Mouse (Mus musculus) thymus, postnatal 36 days (tissue): ENCODE measurements around the gene Tmem86b.
"Not testable (repeated sequence)": the region's sequence is repeated elsewhere in the genome, so short reads cannot be mapped to it uniquely, and the experiment has no call there.

Experiments
- DNase-seq, 2 experiments: peaks; one replicate each; pipeline ENCODE4 v3.0.0; 2022; ENCODE audit warnings: mixed read lengths in 2 of 2

The Tmem86b gene

DNA sequence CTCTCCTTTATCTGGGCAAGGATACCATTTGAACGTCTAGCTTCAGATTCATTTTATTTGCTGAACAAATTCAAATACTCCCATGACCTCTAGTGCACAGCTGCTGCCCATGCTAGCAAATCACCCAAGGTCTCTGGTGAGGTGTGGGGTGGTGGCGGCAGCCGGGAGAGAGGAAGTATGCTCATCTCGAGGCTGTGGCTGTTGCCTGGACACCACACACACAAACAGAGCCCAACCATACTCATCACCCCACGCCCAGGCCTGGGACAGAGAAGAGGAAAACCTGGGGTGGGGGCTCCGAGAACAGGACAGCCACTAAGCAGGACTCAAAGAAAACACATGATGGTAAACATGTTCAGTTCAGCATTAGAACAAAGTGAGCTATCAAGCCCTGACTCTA, 16.1 kb upstream of the Tmem86b start:
- no peak for DNase-seq

DNA sequence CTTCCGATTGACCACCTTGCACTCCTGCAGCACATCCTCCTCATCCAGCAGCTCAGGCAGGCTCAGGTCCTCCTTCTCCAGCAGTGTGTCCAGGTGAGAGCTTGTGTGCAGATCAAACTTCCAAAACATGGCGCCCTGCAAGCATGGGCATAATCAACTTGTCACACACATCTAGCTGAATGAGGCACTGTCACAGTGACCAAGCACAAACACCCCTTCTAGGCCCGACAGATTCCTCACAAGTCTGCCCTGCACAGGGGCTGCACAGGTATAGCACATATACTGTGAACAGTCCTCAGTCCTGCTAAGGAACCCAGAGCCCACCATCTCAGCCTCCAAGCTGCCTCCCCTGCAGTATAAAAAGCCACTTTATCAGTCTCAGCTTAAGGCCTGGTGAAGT, 15.6 kb upstream of the Tmem86b start:
- no peak for DNase-seq

DNA sequence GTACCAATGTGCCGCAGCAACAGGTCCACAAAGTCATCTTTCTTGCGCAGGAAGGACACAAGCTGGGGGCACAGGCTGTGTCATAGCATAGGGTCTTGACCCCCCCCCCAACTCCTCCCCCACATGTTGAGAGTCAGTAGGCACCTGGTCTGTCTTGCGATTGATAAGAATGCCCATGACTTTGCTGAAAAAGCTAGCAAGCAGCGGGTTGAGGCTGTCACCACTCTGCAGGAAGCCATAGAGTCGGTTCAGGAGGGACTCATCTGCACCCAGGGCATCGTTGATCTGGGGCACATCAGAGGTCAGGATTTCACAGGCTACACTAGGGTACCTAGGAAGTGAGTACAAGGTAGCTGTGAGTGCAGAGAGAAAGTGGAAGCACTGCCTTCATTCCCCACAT, 12.0 kb upstream of the Tmem86b start:
- no peak for DNase-seq

DNA sequence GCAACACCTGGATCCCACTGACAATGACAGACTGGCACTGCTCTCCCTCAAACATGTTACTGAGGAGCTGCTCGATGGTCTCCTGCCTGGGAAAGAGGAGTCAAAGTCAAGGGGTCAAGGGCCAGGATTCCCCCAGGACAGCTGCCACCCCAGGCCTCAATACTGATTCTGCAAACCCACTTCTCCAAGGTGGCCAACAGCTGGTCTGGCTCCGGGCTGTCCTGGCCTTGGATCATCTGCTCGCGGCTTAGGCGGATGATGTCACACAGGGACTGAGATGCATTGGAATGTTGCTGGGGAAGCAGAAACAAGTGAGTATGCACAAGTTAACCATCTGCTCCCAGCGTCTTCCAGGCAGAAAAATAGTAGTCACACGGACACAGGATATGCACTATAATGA, 10.7 kb upstream of the Tmem86b start:
- DNase-seq = no peak

DNA sequence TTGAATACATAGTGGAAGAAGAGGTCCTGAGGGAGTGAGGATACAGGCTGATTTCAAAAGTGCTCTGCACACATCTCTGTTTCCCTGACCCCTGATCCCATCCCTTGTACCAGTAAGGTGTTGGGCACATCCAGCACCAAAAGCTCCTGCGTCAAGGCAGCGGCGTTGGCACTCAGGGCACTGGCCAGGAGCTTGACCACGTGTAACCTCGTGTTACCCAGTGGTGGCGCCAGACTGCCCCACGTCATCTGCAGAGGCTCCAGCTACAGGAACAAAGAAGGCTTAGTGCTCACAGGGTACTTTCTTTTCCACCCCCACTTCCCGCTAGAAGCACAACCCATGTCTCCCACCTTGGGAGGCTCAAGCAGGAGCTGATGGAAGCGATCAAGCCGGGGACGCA, 9.9 kb upstream of the Tmem86b start:
- no peak for DNase-seq

DNA sequence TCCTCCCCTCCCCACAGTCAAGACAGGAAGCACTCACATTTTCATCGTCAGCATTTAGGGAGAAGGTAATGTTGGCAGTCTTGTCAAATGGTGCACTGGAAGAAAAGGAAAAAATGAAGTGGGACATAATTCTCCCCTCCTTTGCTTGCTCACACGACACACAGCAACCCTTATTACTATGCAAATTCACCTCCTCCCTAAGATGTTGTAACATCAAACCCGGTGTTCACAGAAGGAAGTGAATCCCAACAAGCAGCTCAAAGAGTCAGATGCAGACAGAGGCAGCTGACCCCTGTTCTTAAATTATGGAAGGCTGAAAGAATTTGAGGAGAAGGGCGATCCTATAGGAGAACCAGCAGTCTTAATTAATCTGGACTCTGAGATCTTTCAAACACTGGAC, 5.0 kb upstream of the Tmem86b start:
- DNase-seq = no peak

DNA sequence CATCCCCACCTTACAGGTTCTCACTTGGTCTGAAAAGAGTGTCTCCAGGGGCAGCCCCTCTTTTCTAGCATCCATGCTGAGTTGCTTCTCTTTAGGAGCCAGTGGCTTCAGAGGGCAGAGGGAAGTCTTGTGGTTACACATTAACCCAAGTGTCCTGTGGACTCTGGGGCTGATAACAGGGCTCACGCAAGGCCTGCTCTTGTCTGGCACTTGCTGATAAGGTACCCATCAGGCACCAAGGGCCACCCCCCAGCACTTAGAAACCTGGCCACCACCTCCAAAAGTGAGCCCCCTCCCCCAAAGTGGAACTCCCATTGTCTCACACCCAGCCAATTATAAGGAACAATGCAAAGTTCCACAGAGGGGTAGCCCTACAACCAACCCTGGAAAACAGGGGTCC, 1.0 kb downstream of the Tmem86b start:
- no peak for DNase-seq

DNA sequence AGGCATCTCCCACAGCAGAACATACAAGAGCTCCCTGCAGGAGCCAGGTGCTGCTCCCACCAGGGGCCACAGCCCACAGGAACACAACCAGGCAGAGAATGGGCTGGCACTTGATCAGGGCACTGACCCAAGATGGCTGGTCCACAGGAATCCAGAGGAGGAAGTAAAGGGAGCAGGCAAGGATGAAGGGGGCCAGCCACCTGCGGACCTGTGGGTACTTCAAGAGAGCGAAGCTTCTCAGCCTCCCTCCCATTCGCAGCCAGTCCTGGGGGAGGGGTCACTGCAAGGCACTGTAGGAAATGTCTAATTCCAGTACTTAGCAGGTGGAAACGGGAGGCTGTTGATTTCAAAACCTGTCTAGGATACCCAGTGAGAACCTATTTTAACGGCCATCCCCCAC, 1.6 kb downstream of the Tmem86b start:
- DNase-seq = no peak

DNA sequence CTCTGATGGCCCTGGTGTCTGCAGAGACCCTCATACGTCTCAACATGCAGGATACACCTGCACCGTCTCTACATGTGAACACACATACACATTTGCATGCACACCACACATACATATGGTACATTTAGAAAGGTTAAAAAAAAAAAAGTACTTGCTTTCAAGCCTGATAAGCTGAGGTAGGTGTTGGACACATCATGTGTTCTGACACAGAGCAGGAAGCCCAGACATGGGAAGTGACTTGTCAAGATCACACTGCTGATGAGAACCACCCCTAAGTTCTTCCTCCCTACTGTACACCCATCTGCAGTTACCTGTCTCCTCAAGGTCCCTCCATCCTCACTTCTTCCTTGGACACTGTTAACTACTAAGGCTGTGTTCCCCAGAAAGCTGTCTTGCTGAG, 5.3 kb downstream of the Tmem86b start:
- no peak for DNase-seq

DNA sequence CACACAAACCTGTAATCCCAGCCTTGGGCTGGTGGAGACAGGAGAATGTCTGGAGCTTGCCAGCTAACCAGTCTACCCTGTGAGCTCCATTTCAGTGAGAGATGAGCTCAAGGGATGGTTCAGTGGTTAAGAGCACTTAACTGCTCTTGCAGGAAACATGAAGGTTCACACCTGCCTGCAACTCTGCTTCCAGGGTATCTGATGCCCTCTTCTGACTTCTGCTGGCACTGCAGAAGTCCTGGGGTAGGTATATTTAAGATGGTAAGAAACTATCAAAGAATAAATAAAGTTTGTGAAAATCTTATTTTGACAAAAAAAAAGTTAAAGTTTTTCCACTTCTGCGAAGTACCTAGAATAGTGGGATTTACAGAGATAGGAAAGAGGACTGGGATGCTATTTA, 6.9 kb downstream of the Tmem86b start:
- DNase-seq = peak; percentile 44 to 47

DNA sequence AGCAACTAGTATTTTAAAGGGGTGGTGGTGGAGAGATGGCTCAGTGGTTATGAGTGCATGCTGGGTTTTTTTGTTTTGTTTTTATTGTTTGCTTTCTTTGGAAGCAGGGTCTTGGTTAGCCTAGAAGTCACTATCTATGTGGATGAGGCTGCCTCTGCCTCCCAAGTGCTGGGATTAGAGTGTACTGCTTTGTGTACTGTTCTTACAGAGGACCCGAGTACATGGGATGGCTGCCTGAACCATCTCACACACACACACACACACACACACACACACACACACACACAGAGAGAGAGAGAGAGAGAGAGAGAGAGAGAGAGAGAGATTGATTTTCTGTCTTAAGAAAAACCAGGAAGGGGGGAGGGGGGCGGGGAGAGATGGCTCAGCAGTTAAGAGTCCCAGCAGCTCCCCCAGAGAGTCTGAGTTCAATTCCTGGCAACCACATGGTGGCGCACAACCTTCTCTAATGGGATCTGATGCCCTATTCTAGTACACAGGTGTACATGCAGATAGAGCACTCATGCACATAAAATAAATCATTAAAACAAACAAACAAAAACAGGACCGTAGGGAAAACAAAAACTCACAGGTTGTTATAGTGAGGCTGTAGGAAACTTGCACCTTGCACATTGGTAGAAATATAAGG, 7.6 kb downstream of the Tmem86b start:
- peak; percentile 79 to 80 for DNase-seq

DNA sequence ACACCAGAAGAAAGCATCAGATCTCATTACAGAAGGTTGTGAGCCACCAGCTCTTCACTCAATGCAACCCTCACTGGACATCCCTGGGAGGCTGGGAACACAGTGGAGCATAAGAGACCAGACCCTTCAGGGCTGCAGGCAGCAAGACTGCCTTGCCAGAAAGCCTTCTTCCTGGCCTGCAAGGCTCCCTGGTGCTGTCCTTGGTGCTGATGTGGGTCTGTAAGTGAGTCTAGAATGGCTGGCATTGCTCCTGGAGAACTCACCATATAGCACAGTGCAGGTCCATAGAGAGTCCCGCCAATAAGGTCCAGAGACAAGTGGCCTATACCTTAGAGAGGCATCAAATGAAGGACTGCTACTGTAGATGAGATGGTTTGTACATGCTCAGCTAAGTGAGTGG, 11.2 kb downstream of the Tmem86b start:
- peak; percentile 49 to 55 for DNase-seq

DNA sequence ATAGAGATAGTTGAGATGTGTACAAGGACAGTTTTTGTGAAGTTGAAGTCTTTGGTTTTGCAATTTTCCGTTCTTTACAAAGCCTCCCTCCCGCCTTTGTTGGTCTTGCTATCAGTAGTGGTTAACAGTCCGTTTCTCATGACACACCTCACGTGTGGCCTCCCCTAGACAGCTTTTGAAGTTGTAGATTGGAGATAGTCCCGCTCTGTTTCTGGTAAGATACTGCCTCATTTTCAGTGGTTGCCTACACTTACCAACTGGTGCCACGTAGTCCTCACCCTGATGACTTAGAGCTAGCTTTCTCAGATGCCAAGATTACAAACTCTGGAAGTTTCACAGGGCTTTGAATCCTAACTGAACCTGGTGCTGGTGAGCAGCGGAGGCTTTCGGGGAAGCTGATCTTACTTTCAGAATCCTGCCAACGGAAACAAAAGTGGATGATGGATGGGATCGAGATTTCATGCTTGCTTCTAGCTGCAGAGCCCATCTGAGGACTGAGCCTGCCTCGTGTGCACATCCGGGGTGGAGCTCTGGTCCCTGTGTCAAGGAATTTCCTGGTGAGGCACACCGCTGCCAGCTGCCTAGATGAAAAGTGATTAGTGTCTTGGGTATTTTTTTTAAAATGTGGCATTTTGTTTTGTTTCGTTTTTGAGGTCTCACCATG, 17.4 kb downstream of the Tmem86b start:
- DNase-seq = no peak

DNA sequence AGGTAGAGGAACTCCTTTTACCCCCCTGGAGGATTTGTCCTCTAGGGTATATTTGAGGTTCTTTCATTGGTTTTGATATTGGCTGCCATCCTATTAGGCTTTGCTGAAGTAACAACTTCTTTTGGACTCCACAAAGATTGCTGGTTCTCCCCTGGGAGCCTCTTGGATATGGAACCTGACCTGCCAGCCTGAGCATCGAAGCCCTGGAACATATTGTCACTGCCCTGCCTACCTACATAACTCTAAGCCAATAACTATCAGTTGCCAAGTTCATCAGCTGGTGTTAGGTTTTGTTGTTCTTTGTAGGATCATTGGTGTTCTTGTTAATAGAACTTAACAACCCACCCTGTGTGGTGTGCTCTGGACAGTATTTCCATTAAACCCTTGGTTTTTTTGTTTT, 18.3 kb downstream of the Tmem86b start:
- no peak for DNase-seq

DNA sequence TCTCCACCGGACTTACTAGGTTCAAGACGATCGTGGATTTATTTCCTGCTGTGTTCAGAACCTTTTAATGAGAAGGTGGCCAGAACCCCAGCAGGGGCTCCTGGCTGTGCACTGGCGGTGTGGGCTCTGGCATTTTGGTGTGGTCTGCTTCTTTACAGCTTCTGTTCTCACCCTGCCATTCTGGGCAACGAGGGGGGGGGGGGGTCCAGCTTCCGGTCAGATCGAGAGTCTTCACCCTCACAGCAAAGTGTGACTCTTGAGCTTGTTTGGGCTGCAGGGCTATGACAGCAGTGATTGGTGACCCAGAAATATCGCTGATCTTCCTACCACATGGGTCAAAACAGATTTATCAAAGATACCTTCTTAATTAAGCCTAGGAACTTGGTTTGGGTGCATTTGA, 18.8 kb downstream of the Tmem86b start:
- no peak for DNase-seq

DNA sequence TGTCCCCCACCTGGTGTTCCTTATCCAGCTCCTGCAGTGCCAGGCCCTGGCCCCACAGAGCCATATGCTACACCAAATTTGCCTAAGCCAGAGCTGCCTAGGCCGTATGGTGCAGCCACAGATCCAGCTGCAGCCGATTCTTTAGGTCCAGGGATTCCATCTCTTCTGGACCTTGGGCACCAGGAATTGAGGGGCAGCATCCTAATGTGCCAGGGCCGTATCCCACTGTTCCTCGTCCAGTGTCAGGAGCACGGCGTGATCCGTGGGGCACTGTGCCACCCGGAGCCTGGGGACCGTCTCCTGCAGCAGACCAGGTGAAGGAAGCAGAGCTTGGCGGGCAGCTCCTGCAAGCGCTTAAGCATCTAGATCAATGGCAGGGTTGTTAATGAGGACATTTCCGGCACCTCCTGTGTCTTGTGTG, 19.3 kb downstream of the Tmem86b start:
- DNase-seq = no peak

DNA sequence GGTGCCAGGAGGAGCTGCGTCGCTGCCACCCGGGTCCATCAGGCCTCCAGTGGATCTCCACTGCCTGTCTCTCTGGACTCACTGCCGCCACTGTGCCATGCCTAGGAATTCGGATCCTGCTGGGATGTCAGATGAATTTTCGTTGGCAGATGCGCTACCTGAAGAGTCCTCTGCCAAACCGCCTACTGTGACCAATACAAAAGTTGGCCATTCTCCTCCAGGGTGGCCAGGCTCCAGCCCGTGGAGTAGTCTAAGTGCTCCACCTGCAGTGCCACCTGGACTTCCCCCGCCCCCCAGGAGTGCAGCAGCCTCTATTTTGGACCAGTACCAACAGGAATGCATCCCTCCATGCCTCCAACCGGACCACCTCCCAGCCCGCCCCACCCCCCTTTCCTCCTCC, 19.7 kb downstream of the Tmem86b start:
- no peak for DNase-seq

DNA sequence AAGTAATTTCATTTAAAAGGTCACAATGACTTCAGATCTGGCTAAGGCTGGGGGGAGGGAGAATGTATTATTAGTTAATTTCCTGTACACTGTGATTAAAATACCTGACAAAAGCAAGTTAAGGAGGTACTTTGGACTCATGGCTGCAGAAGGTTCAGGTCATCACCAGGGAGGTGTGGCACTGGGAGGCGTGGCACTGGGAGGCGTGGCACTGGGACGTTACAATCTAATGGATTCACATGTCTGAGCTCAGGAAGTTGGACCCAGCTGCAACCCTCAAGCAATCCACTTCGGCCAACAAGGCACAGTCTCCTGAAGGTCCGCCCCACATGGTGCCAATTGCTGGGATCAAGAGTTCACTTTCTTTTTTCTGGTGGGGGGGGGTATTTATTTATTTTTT, 23.2 kb downstream of the Tmem86b start:
- no peak for DNase-seq

DNA sequence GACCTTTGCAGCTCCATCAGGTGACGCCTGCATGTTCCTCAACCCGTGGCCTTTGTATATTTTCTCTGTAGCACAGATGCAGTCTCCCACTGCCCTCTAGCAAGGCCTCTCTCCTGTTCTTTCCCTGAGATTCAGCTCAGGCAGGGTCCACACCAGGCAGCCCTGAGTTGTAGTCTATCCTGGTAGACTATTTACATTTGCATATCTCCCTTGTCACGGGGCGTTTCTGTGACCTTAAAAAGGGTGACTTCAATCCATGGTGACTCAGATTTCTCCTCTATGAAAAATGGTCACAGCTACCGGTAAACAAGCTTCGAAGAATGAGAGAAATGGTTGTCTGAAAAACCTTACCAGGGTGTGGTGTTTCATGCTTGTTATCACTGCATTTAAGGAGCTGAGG, 27.3 kb downstream of the Tmem86b start, which contains the start of gene Ptprh:
TSS of gene Ptprh (minus strand) at position 169 of the 400 bp plus-strand sequence.
- no peak for DNase-seq

DNA sequence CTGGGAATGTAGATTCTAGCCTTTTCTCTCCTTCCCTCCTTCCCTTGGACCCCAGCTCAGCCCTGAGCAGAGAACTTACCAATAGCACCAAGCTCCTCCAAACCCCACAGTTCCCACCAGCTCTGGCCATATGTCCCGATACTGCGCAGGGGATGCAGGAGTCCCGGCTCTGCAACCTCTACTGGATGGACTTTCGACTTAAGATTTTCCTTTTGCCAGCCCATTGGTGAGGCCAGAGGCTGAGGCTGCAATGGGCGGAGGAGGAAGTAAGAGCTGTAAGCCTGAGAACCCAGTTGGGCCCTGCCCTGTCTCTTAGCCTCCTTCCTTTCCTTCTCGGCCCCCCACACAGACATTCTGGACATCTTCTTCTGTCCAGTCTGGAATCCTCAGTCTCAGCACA, 28.3 kb downstream of the Tmem86b start:
- DNase-seq = no peak

DNA sequence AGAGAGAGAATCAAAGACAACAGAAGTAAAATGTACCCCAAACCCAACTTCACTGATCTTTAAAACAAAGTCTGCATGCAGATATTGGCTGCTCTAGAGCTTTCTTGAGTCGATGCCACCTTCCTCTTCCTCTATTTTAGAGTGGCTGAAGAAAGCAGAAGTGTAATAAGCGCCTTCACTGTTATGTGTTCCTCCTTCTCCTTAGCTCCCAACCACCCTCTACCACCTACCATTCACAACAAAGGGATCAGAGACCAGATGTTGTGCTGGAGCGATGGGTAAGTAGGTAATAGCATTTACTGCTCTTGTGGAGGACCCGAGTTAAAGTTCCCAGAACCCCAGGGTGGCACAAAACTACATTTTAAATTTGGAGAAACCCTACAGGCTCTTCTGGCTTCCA, 34.2 kb downstream of the Tmem86b start:
- DNase-seq = not testable (repeated sequence)

DNA sequence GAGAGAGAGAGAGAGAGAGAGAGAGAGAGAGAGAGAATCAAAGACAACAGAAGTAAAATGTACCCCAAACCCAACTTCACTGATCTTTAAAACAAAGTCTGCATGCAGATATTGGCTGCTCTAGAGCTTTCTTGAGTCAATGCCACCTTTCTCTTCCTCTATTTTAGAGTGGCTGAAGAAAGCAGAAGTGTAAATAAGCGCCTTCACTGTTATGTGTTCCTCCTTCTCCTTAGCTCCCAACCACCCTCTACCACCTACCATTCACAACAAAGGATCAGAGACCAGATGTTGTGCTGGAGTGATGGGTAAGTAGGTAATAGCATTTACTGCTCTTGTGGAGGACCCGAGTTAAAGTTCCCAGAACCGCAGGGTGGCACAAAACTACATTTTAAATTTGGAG, 49.7 kb downstream of the Tmem86b start:
- not testable (repeated sequence) for DNase-seq
